Mouse (Mus musculus): Measurements from ENCODE around the gene 3110001I22Rik.
"Not testable (repeated sequence)": the region's sequence is repeated elsewhere in the genome, so short reads cannot be mapped to it uniquely, and the experiment has no call there.

- not testable (repeated sequence) for TF ChIP-seq CTCF (IDR thresholded peaks at IDR 0.05; ENCODE audit: control insufficient read depth, insufficient read depth, insufficient replicate concordance, low read depth, low read length); POLR2A (IDR thresholded peaks at IDR 0.05; ENCODE audit: control insufficient read depth, low read depth, low read length)
These were observed 833 bp upstream of the 3110001I22Rik start for GRCm38 (mm10) chr16:13670896-13671295.
